Mouse (Mus musculus): Measurements from ENCODE around the gene Dld.

DNA sequence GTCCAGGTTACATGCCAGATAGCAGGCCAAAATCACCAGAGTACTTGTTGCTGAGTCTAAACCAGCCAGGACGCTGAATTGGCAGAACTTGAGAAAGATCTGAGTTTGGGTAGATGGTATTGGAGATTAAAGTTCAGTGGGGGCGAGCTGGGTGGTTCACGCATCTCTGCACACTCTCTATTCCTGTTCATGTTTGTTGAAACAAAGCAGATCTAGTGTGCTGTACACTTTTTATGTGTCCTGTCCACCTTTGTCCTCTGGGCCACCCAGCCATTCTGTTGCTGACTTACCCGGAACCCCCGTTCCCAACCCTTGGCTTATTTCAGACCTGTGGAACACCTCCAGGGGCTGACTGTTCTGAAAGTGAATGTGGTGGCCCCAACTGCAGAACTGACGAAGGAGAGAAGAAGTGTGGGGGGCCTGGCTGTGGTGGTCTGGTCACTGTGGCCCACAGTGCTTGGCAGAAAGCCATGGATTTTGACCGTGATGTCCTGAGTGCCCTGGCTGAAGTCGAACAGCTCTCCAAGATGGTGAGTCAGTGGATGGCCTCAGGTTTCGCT, 28.0 kb downstream of the Dld start:
- TF ChIP-seq CTCF (IDR thresholded peaks at IDR 0.05; ENCODE audit: control insufficient read depth, insufficient read depth, insufficient replicate concordance, low read depth, low read length) (no peak), POLR2A (IDR thresholded peaks at IDR 0.05; ENCODE audit: control insufficient read depth, low read depth, low read length) (no peak)
